Mouse (Mus musculus): ENCODE measurements at regions not wholly inside any gene's neighbourhood (a gene's known extent, or its start where the extent isn't known, plus 50 kb on each side); places are given as distances from the start of the nearest gene placed in this dataset.

DNA sequence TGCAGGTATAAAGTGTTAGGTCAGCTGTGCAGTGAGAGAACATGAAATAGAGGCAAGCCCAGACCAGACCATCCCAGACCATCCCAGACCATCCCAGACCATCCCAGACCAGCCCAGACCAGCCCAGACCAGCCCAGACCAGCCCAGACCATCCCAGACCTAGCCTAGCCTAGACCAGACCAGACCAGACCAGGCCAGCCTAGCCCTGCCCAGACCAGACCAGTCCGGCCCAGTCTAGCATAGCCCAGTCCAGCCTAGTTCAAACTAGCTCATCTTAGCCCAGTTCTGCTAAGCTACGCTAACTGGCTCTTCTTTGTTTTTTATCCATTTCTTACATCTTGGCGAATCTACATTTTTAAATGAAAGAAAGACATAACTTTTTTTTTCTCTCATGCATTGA, 1015.9 kb downstream of the Car8 start:
- no peak for DNase-seq (ENCODE audit: low read depth)

DNA sequence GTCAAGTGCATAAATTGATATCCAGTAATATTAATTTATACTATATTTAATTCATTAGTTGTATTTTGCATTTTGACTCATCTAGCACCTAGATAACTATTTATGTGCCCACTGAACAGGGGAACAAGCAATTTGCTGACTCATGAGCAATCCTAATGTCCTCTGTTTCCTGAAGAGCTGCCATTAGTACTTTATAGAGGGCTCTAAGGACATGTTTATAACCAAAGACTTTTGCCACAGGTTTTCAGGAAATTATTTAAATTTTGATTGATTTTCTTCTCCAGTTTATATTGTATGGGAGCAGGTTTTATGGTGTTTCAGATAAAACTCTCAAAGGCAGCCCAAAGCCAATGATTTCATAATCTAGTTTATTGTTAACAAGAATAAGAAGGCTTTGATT, 1018.4 kb downstream of the Car8 start:
- DNase-seq (ENCODE audit: low read depth): no peak

DNA sequence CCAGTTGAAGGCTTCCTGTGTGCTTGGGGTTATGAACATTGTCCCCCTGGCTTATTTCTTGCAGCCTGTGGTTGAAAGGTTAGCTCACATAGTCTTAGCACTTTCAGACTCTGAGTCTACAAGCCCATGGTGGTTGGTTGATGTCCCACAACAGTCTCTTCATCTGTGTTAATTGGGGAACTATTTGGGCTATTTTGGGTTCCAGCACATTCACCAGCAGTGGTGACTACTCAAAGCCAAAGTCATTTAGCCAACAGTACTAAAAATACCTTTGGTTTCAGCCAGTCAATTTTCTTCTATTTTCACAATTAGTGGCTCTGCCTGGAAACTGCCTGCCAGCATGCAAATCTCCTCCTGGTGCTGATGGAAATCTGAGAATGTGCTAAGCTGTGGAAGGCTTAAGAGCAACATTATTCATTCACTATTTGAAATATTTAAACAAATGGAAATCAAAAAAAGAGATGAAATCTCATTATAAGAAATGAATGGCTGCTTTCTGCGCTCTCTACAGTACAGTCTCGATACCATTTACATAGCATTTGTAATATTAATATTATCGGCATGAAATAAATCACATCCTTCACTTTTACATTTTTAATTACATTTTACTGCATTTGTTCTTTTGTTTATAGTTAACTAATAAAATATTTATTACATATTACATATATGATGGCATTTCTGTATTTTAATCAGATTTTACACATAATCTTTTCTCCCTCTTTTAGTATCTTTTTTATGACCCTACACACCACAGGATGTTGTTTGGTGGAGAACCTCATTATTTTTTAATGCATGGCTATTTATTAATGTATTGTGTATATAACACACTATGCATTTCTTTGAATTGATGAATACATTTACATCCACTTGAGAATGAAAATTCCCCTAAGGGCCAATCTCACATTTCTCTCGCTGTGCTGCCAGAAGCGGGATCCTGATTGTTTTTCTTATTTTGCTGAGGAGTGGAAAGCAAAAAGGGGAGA, 1023.5 kb downstream of the Car8 start:
- DNase-seq (ENCODE audit: low read depth): no peak

DNA sequence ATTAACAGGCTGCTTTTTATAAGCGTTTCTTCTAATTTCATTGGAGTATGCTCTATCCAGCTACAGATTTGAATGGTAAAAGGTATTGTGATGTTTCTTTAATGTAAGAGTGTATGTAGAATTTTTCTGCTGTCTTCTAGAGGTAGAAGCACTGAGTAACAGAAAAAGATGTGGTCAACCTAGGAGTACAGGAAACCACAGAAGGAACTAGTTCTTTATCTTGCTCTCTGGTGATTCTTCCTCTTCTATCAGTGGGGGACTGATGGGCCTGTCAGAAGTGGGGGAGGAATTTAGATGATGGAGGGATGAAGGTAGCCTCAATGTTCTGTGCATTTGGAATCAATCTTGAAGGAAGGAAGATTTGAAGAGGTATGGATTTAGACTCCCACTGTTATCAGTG, 1031.9 kb downstream of the Car8 start:
- no peak for DNase-seq (ENCODE audit: low read depth)

DNA sequence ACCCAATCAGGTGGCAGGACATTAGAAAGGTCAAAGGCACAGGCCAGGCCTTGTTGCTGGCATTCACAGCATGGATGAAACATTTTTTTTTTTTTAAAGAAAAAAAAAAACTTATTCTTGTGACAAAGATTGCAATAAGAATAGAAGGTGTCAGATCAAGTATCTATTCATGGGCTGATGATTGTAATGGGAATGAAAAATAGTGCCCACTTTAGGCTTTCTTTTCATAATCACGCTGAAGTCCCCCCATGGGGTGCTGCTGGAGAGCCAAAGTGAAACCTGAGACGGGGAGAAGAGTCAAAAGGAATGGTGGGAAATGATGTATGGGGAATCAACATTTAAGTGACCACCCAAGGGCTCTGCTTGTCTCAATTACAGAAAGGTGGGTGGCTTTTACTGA, 1037.0 kb downstream of the Car8 start:
- DNase-seq (ENCODE audit: low read depth): no peak

DNA sequence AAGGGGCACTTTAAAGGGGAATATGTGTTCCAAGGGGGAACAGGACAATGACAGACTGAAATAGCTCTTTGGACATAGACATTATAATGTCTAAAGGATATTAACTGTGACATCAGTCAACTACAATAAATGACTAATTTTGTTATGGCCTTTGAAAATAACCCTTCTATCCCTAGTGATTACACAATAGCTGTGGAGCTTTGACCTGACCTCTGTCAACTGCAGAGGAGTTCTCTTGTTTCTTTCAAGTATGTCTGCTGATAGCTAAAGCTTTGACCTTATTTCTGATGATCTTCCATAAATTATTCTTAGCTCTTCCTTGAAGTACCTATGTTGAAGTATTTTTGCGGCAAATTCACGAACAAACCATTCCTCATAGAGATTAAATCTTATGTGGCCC, 1038.9 kb downstream of the Car8 start:
- DNase-seq (ENCODE audit: low read depth): no peak

DNA sequence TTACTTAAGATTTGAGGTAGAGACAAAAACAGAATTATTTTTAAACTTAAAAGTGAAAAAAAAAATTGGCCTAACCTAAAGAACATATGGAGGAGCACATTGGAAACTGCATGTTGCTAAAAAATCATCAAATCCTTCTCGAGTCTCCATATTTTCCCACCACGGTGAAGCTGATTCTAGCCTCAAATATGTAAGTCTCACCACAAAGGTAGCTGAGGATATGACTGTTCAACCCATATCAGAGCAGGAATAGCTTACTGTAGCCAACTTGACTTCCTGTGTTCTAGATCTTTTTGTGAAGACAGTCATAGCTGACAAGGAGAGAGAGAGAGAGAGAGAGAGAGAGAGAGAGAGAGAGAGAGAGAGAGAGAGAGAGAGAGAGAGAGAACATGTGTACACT, 1039.8 kb downstream of the Car8 start:
- DNase-seq (ENCODE audit: low read depth): no peak

DNA sequence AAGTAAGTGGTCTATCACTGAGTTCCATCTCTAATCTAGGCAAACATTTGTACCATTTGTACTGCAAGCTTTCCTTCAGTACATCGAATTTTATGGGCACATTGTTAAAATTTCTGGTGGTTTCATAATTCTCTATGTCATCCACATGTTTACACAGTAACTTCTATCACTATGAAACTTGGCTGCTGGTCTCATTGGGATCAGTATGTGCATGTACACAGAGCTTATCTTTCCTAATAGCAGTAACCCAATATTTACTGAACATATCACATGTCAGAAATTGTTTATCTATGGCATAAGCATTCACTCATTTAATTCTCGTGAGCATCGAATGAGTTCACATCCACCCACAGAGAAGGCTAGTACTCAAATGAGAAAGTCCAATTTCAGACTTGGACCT, 1042.3 kb downstream of the Car8 start:
- no peak for DNase-seq (ENCODE audit: low read depth)

DNA sequence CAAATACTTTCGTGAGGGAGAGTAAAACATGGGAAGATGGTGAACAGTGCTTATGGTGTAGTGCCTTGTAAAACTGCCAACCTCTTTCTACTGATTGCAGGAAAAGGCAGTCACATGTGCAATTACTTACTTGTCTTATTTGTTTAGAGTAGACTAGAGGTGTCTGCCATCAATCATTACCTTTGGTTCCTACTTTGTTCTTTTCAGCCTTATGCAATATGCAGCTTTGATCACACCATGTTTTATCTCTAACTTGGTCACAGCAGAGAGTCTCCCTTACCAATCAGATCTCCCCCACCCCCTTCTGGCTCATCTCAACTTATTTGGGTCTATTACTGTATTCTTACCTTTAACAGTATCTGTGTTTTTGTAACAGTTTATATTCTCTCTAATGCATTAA, 1043.2 kb downstream of the Car8 start:
- DNase-seq (ENCODE audit: low read depth): no peak

DNA sequence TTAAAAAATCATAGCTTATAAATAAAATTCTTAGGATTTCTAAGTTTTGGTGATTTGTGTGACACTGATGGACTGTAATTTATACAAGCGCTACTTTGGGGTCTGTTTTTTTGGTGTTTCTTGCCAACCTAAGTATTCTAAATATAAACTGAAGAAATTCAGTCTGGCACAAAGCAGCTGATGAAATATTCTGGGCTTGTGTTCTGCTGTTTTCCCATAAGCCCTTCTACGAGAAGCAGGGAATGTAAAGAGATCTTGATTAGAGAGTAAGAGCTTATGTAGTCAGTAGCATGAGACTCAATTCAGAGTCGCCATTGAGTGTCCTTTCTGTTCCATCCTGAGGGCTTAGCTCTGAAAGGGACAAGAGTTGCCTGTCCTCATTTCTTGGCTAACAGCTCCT, 1046.9 kb downstream of the Car8 start:
- no peak for DNase-seq (ENCODE audit: low read depth)

DNA sequence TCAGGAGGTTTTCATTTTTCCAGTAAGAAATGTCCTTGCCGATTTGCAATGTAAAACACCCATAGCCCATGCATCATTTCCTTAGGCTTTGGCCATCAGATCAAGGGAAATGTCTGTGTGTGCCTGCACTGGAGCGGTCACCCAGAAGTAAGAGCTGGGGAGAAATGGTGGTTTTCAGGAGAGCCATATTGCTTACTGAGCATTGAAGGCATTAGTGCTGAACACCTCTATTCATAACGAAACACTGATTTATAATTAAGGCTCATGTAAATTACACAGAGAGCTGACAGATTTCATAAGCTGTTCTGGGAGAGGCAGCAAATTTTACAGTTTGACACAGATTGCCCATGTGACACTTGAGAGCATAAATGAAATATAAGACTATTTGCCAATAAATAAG, 1047.6 kb downstream of the Car8 start:
- no peak for DNase-seq (ENCODE audit: low read depth)

DNA sequence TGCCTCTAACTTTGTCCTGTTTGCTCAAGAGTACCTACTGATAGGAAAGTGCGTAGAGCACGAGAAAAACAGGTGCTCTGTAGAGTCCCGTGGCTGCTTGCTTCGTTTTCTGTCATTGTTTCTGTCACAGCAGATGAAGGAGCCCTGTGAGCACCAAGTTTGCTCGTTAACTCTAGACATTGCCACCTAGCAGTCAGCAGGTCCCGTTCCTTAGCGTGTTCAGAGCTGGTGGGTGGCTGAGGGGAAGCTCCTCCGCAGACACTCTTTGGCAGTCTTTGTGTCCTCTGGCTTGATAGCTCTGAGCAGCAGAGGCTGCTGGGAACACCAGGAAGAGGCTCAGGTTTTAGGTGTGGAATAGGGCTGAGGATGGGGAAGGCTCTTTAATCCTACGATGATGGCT, 1063.8 kb downstream of the Car8 start:
- DNase-seq (ENCODE audit: low read depth): no peak

DNA sequence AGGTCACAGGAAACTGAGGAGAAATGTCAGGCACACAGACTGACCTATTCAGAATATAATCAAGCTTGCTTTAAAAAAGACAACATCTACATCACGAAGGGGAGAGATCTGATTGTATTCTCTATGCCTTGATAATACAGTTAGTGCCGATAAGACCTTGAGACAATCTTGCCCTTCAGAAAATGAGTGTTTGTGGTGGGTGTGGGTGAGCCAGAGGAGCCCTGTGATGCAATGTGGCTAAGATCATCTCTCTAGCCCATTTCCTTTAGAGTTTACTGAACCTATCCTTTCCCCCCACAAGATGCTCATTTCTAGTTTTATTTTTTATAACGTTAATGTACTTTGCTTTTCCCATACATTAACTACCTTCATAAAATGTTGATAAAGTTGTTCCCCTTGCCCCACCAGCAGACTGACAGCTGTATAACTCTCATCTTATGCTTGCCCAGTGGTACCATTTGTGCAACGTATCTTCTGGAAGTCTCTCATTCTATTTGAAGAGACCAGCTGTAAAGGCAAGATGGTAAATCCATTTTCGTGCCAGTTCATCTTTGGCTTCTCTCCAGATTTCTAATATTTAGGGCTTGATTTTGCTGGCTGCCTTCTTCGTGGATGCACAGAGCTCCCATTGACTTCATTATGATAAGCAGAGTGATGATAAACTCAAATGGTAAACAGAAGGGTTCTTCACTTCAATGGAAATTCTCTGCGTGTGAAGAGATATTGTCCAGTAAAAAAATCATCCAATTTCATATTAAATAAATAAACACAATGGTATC, 1066.1 kb downstream of the Car8 start:
- DNase-seq (ENCODE audit: low read depth): no peak

DNA sequence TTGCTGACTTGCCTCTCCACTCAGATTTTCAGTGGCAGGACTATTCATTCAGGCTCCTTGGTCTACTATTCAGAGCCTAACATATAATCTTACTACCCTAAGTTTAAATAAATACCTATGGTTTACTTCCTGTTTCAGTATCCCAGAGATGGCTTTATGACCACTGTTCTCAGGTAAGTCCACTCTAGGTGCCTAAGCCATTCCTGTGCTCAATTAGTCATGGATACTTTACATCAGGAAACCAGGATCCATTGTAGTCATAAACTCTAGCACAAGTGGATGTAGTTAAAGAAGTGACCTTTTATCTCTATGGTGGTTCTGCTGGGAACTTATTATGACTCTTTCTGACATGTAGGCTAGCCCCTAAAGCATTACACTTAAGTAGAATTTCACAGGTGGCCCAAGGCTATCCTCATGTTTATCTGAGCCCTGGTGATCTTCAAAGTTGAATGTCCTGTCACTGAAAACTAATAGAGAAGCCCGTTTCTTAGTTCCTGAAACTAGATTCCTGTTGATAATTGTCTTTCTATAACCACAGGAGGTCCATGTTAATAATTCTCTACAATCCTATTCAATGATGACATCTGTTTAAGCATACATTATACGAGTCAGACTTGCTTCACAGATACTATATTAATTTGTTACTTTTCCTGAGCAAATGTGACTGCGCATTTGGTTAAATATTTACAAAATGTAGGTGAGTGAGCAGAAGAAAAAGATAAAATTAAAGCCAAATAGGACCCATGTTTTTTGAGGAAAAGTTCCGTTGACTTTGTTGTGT, 1067.0 kb downstream of the Car8 start:
- DNase-seq (ENCODE audit: low read depth): no peak

DNA sequence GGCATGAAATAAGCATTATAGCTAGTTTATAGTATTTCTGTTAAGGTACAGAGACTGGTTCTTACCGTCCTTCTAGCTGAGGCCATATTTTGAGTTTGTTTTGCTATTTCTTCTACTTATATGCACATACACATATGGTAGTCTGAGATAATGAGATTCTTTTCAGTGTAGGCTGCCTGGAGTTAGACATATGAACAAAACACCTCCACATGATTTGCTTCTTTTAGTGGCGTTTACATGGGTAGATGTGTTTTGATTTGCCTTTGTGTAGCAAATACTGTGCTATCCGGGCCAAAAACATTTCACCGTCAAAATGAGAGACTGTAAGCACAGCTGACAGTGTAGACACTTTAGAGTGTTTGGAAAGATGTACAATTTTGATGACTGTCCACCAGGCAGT, 1077.4 kb downstream of the Car8 start:
- DNase-seq (ENCODE audit: low read depth): no peak

DNA sequence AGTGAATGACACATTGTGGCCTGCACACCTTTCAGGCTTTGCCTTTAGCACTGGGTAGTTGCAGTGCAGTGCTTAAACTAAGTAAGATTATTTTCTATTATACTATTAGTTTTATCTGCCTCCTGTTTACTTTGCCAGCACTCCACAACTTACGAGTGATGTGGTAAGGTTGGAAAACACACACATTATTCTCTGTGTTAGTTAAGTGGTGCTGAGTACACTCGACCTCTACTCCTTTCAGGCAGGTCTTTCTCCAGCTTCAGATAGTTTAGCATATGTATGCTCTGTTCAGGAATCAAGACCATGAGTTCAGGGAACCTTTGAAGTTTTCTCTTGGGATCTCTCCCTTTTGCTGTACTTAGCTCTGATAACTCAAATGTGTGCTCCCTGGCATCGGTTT, 1081.0 kb downstream of the Car8 start:
- no peak for DNase-seq (ENCODE audit: low read depth)

DNA sequence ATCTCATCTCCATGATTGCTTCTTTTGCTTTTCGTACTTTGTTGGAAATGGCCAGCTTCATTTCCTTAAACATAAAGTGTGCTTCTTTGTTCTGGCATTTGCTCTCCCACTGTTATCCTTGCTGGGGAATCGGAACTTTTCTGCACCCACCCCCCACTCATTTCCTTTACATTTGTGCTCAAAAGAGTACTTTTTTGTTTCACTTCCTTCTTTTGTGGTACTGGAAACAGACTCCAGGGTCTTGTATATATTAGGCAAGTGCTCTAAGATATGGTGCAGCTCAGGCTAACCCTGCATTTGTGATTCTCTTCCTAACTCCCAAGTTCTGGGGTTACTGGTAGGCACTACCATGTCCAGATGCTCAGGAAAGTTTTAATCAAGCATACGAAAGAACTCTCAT, 1084.6 kb downstream of the Car8 start:
- no peak for DNase-seq (ENCODE audit: low read depth)

DNA sequence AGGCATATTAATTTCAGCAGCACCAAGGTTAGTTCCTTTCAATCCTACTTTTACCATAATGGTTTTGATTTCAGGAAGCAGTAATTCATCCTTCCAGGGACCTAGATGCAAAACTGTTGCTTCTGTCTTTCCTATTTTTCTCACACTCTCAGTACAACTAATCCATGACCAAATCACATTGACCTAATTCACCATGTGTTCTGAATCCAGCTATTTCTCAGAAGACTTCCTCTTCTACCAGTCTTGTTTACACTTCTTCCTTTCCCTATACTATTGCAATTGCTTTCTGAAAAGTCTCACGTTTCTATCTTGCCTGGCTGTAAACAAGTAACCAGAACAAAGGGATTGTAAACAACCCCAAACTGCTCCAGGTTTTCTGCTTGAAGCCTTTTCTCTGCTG, 1085.0 kb downstream of the Car8 start:
- no peak for DNase-seq (ENCODE audit: low read depth)

DNA sequence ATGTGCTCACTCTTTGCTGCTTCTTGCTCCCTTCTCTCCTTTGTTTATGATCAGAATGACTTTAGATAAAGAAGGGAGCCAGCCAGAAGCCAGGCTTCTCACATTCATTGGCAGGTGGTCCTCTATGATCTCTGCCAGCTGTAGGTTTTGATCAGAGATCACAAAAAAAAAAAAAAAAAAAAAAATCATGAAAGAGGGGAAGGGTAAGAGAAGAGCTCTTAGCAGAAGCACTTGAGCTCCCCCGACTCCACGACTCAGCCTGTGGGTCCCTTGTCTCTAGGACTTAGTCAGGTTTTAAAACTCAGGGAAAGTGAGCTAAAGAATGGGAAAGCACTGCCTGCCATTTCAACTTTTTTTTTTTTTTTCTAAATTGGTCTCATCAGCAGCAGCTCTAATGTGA, 1093.1 kb downstream of the Car8 start:
- no peak for DNase-seq (ENCODE audit: low read depth)

DNA sequence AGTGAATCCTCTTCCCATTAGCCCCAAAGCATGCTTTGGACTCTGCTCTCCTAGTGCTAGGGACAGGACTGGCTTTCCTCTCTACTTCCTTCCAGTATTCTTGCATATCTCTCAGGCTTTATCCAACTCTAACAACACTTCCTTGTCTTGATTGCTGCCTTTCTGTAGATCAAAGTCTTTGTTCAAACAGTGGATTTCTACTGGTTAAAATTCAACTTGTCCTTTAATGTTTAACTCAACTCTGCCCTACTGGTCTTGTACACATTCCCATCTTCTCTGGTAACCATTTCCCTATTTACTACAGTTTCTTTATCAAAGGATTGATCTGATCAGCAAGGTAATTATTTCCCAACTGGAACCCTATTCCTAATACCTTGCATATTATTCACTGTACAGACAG, 1094.6 kb downstream of the Car8 start:
- no peak for DNase-seq (ENCODE audit: low read depth)

DNA sequence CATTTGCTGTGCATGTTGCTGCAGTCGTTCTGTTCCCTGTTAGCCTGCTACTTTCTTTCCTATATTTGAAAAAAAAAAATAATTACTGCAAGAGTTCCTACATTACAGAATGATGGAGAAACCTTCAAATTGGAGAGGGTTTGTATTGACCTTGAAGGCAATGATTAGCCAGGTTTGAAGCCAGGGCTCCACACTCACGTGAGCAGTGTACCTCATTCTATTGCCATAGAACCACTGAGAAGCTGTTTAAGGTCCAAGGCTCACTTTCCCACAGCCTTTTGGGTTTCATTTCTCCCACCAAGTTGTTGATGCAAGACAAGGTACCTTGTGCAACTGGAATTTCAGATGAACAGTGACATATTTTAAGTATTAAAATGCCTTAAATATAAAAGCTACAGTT, 1095.2 kb downstream of the Car8 start:
- no peak for DNase-seq (ENCODE audit: low read depth)

DNA sequence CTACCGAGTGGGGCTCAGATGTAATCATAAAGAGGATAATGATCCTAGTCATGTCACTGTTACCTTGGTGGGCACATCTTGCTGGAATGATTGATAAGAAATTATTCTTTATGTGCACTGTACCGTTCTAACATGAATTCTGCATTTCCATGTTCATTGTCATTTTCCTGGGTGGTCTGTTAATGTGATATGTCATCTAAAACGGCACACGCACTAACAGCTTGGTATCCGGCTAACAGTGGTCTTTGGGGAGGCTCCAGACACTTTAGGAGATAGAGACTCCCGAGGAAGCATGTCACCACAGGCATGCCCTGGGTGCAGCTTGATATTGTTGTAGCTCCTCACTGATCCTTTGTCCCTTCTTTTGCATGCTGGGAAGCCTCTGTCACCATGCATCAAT, 1096.1 kb downstream of the Car8 start:
- DNase-seq (ENCODE audit: low read depth): no peak

DNA sequence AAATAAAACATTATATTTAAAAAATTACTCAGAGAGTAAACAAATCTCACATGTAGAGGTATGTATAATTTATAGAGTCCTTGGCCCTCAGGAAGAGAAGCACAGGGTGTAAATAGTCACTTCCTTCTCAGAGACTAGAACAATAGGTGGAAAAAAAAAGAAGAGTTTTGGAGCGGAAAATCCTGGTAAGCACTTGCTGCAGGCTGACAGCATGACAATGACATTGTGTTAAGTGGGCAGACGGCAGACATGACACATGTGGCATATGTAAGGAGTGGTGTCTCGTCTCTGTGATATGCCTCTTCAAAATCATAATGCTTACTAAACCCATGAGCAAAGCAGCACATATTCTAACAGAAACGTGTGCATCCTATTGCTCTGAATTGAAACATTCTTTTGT, 1126.7 kb downstream of the Car8 start:
- no peak for DNase-seq (ENCODE audit: low read depth)
